Mouse (Mus musculus) CD8-positive naive resting alpha-beta T cell, adult 2 months (primary cell): Measurements from ENCODE around the gene Riiad1.

Source experiments
- DNase-seq, 2 experiments: peaks; one replicate each; pipeline ENCODE4 v3.0.0; 2022; ENCODE audit warnings: low read depth in 2 of 2, low spot score in 2 of 2

Gene Riiad1

DNA sequence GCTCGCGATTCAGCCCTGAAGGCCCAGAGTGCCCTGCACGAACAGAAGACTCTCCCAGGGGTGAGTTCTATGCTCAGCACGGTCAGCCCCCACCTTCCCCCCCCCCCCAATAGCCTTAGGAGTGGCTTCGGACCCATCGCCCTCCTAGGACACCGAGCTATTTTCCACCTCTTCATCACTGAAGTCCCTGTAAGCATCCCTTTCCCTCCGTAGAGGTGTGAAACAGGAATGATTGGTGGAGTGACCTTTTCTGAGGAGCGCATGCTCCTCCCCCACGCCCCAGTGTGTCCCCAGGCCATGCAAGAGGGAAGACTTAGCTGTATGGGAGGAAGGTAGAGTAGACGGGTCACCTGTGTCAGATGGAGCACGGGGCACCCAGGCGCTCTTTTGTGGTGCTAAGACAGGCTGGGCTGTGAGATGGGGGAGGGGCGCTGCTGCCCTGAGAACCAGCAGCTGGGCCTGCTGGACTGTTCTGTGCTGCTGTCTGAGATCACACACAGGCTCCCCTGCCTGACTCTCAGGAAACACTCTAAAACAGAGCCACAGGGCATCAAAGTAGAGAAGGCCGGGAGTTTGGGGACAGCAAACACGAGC, at the start of gene Riiad1:
Gene Riiad1 (minus strand): TSS at position 51 of the 594 bp plus-strand sequence.
- no peak for DNase-seq

DNA sequence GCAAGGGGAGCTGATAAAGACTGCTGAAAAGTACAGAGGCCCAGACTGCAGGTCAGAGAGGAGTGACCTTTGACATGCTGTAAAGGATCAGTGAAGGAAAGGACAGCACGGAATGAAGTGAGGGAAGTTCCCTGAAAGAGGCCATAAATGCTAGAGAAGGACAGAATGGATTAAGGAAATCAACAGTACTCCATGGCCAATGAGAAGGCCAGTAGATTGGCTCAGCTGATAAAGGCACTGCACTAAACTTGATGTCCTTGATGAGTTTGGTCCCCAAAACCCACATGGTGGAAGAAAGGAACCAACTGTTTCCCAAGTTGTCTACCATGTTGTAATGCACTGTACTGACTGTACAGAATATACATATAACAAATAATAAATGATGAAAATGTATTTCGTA, 46.6 kb upstream of the Riiad1 start:
- no peak for DNase-seq

DNA sequence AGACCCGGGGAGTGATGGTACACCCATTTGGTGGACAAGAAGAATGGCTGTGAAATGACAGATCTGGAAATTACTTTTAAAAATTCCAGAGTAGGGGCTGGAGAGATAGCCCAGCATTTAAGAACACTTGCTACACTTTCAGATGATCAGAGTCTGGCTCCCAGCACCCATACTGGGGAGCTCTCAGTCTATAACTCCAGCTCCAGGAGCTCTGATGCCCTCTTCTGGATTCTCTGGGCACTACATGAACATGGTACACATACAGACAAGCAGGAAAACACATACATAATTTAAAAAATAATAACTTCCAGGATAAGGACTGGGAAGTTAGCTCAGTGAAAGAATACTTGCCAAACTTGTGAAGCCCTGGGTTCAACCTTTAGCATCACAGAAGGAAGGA, 26.5 kb upstream of the Riiad1 start:
- DNase-seq = peak in 1 of 2 experiments; percentile 12

DNA sequence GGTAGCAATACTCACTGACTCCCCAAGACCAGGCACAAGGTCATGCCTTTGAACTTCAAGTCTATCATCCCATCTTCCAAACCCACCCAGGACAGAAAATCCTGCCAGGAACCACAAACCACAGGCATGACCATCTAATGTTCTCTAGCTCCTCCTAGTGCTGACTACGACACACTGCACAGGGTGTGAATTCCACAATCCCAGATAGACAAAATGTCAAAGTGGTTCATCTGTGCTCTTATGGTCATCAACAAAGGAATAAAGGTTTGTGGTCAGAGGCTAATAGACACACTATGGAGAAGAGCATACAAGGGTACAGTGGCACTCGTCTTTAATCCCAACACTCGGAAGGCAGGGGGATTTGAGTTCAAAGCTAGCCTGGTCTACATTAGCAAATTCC, 22.1 kb upstream of the Riiad1 start:
- DNase-seq = no peak

DNA sequence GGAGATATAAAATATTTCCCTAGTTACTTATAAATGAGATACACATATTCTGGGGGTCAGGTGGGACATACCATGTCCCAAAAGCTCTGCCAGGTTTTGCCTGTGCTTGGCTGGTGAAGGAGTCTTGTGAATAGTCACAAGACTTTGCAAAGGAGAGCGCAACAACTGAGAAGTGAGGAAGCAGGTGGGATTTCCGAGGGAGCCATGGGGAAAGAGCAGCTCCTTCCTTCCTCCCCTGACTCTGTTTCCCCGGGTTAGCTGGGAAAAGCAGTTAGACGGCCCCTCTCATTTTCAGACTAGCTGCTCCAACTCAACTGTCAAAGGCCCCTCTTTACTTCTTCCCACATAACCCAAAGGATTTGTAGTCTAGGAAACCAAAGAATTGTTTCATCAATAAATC, 17.0 kb upstream of the Riiad1 start:
- no peak for DNase-seq

GRCm38 (mm10) chr3:94487581-94487980, 7.4 kb upstream of the Riiad1 start:
- no peak for DNase-seq

DNA sequence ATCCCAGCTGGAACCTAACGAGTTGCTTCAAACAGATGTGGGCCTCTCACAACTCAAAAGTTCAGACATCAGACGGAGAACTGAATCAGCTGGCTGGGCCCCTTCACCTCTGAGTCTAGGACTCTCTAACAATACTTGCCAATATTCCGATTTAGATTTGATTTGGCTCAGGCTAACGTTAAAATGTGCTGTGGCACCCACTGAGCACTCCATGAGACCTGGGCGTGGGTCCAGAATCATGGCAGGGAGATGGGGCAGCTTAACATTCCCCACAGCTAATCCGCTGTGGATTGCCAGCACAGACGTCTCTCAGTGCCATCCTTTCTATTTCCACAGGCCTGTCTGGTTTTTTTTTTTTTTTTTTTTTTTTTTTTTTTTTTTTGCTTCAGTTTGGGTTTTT, 5.8 kb upstream of the Riiad1 start:
- DNase-seq = no peak

DNA sequence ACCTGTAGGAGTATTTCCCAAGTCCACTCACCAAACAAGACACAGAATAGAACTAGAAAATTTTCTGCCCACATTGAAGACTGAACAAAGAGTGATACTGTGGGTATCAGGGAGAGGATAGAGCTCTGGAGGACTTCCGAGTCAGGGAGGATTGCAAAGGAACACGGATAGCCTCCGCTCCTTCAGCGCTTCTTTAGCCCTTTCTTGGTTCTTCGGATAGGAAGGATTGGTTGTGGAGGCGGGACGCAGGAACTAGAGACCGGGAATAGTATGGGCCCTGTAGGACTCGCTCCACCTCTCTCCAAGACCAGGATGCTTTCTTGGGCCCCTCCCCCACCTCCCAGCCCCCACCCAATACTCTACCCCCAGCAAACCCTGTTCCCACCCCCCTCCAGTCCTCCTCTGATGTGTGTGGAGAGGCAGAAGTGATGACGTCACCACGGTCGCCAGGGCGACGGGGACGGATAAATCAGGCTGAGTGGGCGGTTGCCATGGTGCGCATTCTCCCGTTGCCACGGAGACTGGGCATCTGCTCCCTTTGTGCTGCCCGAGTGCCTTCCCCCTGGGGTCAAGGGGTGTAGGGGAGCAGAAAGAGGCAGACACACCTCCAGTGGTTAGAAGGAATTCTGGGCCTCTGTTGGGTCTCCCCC, 3.8 kb upstream of the Riiad1 start:
- no peak for DNase-seq

- DNase-seq = no peak
Measured at GRCm38 (mm10) chr3:94482764-94483385, 2.7 kb upstream of the Riiad1 start.

GRCm38 (mm10) chr3:94481429-94481828, 1.3 kb upstream of the Riiad1 start:
- no peak for DNase-seq

GRCm38 (mm10) chr3:94479564-94479963, 577 bp downstream of the Riiad1 start:
- DNase-seq = no peak

- DNase-seq = no peak
Measured at GRCm38 (mm10) chr3:94478591-94479169, 1.5 kb downstream of the Riiad1 start.

- no peak for DNase-seq
Measured at GRCm38 (mm10) chr3:94477981-94478422, 2.1 kb downstream of the Riiad1 start, which contains the start of gene Celf3. Gene Celf3 (plus strand): TSS chr3:94478295.

- no peak for DNase-seq
Measured at GRCm38 (mm10) chr3:94477444-94477843, 2.7 kb downstream of the Riiad1 start.

GRCm38 (mm10) chr3:94476301-94477035, 3.7 kb downstream of the Riiad1 start:
- no peak for DNase-seq

- no peak for DNase-seq
Measured at GRCm38 (mm10) chr3:94473567-94474232, 6.4 kb downstream of the Riiad1 start.

DNA sequence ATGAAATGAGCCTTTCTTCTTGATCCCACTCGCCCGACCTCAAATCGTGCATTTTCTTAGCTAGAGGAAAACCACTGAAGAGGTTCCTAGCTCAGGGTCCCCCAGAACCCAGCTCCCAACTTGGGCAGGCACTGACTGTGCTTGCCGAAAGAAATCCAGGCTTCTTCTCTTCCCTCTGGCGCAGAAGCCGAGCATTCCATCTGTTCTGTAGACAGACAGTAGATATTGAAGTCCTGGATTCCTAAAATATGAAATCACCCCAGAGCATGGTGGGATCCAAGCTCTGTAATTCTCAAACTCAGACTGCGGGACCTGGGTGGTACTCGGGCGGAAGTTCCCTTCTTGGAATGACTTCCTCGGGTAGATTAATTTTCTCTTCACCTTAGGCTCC, 7.0 kb downstream of the Riiad1 start:
- no peak for DNase-seq

DNA sequence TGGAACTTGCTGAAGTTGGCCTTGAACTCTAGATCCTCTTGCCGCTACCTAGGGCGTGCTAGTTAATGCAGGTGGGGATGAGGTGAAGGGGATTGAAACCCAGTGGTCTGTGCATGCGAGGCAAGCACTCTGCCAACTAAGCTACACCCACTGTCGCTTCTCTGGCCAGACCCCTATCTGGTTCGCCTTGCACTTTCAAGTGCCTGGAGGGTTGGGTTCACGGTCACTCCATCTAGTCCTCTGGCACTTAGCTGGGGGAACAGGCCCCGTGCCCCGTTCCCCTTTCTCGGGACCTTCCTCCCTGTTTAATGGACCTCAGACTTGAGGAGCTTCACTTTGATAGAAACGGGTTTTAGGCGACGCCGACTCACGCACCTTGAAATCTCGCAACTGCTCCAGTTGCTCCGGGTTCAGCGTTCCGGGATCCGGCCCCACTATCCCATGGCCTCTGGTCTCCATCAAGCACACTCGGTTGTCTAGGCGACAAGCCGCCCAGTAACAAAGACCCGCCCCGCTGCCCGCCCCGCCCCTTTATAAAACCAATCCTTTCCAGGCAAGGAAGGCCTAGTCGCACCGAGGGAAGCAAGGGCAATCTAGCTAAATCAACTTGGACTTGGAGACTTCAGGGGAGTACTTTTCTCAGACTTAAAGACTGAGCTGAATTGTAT, 7.6 kb downstream of the Riiad1 start:
- no peak for DNase-seq

GRCm38 (mm10) chr3:94468931-94469330, 11.2 kb downstream of the Riiad1 start:
- DNase-seq = no peak

- no peak for DNase-seq
Measured at GRCm38 (mm10) chr3:94465632-94466430, 14.3 kb downstream of the Riiad1 start.
